Mouse (Mus musculus) heart, embryonic 12.5 days (tissue): ENCODE measurements around the gene Rrm2. TPM values are rescaled to one million over a fixed set of nuclear protein-coding genes. Genes with fewer than 3 reads are reported as not detected.
"Not testable (repeated sequence)": the region's sequence is repeated elsewhere in the genome, so short reads cannot be mapped to it uniquely, and the experiment has no call there.

ENCODE experiments used
- ATAC-seq: fragments of 200-750 bp; cut with Nextera tagmentation; 2 replicates; pipeline ENCODE4 v1.8.0; 2017; ENCODE audit warnings: moderate TSS enrichment, moderate library complexity; ENCODE audit not compliant: insufficient number of reproducible peaks, low FRiP score
- H3K27ac ChIP-seq: fragments of 300-500 bp; sonication (generic); 2 replicates; pipeline ENCODE4 v1.5.1; 2016; ENCODE audit warnings: mild to moderate bottlenecking, moderate library complexity; ENCODE audit not compliant: poor library complexity, severe bottlenecking
- H3K27me3 ChIP-seq: fragments of 300-500 bp; sonication (generic); replicated peaks from 2 replicates; pipeline ENCODE4 v1.6.1; 2016; ENCODE audit warnings: mild to moderate bottlenecking, moderate library complexity
- H3K36me3 ChIP-seq: fragments of 300-500 bp; sonication (generic); 2 replicates; pipeline ENCODE4 v1.6.1; 2016; ENCODE audit warnings: mild to moderate bottlenecking, moderate library complexity
- H3K4me1 ChIP-seq: fragments of 300-500 bp; sonication (generic); replicated peaks from 2 replicates; pipeline ENCODE4 v1.6.1; 2016; ENCODE audit warnings: mild to moderate bottlenecking
- H3K4me2 ChIP-seq: fragments of 300-500 bp; sonication (generic); 2 replicates; pipeline ENCODE4 v1.6.1; 2016; ENCODE audit warnings: mild to moderate bottlenecking, moderate library complexity
- H3K4me3 ChIP-seq: fragments of 300-500 bp; sonication (generic); 2 replicates; pipeline ENCODE4 v1.5.1; 2016; ENCODE audit warnings: mild to moderate bottlenecking
- H3K9ac ChIP-seq: fragments of 300-500 bp; sonication (generic); 2 replicates; pipeline ENCODE4 v1.6.1; 2016; ENCODE audit warnings: mild to moderate bottlenecking, moderate library complexity
- H3K9me3 ChIP-seq: fragments of 300-500 bp; sonication (generic); replicated peaks from 2 replicates; pipeline ENCODE4 v1.6.1; 2016; ENCODE audit warnings: mild to moderate bottlenecking, moderate library complexity
- WGBS: fragments of 180-500 bp; shearing (Covaris S2); methylation state at CpG from one replicate; pipeline ENCODE4 v1.1.7; 2016; 5-methylcytosine and 5-hydroxymethylcytosine counted together
- polyA plus RNA-seq: library from polyadenylated mRNA; unstranded; fragments of >200 nt; fragmentation: Nextera tagmentation; extraction: Ambion mirVana; gene quantifications from 2 replicates; pipeline ENCODE4 v1.2.1, GENCODE M21; 2016

The Rrm2 gene
- polyA plus RNA-seq, 1 experiment from 2014 or later, result 281 TPM

DNA sequence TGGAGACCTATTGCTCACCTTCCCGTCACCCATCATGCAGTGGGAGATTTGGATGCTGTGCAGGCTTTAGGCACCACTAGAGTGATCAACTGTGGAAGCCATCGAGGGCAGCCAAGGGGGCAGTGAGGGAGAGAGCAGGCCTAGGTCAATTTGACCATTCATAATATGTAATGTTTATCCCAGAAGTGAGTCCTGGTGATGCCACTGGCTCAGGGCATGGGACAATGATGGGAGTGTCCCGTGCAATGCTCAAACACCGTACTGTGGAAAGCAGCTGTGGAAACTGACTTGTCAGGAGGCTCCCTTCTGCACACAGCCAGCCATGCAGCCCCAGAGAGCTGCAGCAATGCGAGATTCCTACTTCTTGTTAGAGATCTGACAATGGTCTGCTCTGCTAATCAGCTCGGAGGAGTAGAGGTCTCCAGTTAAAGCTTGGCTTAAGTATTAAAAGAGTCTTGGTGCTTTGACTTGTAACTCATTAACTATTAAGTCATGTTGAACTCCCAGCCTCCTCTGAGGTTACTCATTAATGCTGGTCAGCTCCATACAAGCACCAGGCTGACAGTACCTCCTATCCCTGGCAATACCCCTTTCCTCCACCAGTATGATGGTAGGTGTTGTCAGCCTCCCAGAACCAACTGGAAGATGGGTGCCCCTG, 21.9 kb upstream of the Rrm2 start:
- Histone ChIP-seq H3K9me3 (no peaks in the 10 kb centered on the region), H3K36me3 (no peaks in the 10 kb centered on the region), H3K4me2 (no peak overlapping the region), H3K9ac (no peak overlapping the region), H3K4me1 (peaks cover 18% of the 10 kb centered on the region), H3K4me3 (no peak overlapping the region), H3K27me3 (peaks cover 41% of the 10 kb centered on the region), H3K27ac (no peak overlapping the region)
- 66% methylated on average over 6 of the region's 6 CpGs for WGBS
- ATAC-seq, result no peak

GRCm38 (mm10) chr12:24686696-24687346, 21.2 kb upstream of the Rrm2 start:
- Histone ChIP-seq H3K27ac (no peak overlapping the region), H3K4me2 (no peak overlapping the region), H3K4me1 (peaks cover 11% of the 10 kb centered on the region), H3K36me3 (no peaks in the 10 kb centered on the region), H3K9ac (no peak overlapping the region), H3K9me3 (no peaks in the 10 kb centered on the region), H3K27me3 (peaks cover 35% of the 10 kb centered on the region), H3K4me3 (no peak overlapping the region)
- ATAC-seq, result no peak
- WGBS, result 64% methylated on average over 11 of the region's 11 CpGs

GRCm38 (mm10) chr12:24690351-24690750, 17.7 kb upstream of the Rrm2 start:
- Histone ChIP-seq H3K9ac (no peak overlapping the region), H3K4me2 (no peak overlapping the region), H3K4me3 (no peak overlapping the region), H3K36me3 (no peaks in the 10 kb centered on the region), H3K4me1 (no peaks in the 10 kb centered on the region), H3K27me3 (peaks cover 15% of the 10 kb centered on the region; the same call in 1 of the 2 replicates), H3K27ac (no peak overlapping the region), H3K9me3 (no peaks in the 10 kb centered on the region)
- WGBS, result 78% methylated on average over 3 of the region's 3 CpGs
- no peak for ATAC-seq

DNA sequence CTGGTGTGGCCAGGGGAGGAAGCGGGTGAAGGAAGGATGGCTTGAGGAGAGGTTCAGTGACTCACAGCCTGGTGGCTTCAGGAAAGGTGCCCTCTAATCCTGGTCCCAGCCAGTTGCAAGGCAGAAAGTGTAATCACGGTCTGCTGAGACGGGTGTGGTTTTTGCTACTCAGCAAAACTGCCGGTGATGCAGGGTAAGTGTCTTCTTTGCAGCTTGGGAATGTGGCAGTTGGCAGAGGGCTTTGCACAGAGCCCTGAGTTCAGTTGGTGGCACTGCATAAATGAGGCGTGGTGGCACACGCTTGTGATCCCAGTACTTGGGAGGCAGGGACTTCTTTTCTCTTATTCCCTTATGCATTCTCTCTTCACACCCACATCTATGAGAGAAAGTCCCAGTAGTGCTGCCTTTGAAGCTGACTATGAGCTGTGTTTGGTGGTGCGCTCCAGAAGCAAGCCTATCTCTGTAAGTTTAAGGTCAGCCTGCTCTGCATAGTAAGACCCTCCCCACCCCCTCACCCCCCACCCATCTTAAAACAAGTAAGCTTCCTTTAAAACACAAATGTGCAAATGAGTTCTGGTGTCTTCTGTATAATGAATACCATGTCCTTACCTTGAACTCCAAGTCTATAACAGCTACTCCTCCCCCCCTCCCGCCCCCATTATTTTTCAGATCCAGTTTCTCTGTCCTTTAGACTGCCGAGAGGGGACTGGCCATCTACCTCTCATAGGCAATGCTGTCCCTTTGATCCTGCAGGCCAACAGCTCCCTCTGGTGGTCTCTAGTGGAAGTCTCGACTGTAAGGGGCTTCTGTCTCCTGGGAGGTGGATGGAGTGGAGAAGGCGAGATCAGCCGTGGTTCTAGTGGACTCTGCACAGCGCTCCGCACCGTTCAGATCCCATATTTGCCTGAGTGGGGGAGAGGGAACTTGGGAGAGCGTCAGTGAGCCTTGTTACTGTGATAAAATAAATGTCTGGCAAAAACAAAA, 11.2 kb upstream of the Rrm2 start:
- H3K4me1 ChIP-seq, result no peaks in the 10 kb centered on the region
- no peaks in the 10 kb centered on the region for H3K9me3 ChIP-seq
- 43% methylated on average over 16 of the region's 16 CpGs for WGBS
- no peak overlapping the region for H3K4me3 ChIP-seq
- no peak overlapping the region; the same call in 1 of the 2 replicates for H3K4me2 ChIP-seq
- H3K27ac ChIP-seq, result no peak overlapping the region
- no peaks in the 10 kb centered on the region for H3K36me3 ChIP-seq
- H3K27me3 ChIP-seq, result no peaks in the 10 kb centered on the region
- peak; percentile 73 for ATAC-seq
- no peak overlapping the region for H3K9ac ChIP-seq

DNA sequence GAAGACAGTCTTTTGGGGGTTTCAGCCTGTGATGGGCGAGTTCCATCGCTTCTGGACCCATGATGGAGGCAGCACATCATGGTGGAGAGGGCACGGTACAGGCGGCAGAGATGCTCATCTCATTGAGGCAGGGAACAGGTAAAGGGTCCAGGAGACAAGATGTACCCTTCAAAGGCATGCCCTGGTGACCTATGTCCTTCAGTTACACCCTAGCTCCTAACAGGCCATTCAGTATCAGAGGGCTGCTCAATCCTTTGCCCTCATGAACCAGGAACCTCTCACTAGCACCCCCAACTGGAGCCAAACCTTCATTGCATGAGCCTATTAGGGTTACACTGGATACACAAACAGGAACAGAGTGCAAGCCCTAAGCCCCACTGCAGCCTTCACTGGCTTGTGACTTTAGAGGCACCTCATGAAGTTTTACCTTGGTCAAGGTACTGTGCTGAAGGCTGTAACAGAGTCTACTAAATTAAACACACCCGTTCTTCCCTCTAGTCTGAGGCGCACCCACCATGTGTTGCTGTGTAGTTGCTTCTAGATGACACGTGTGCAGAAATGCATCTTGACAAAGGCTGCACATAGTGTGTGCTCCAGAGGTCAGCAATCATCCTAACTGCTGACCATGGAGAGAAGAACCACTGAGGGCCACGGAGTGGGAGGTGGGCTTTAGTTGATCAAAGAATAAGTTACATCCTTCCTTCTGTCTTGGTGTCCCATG, 10.4 kb upstream of the Rrm2 start:
- H3K4me3 ChIP-seq, result no peak overlapping the region
- no peaks in the 10 kb centered on the region for H3K9me3 ChIP-seq
- peaks cover 3% of the 10 kb centered on the region; the same call in 1 of the 2 replicates for H3K4me1 ChIP-seq
- no peak for ATAC-seq
- WGBS, result 59% methylated on average over 8 of the region's 8 CpGs
- no peaks in the 10 kb centered on the region for H3K27me3 ChIP-seq
- H3K27ac ChIP-seq, result no peak overlapping the region
- H3K9ac ChIP-seq, result no peak overlapping the region
- H3K4me2 ChIP-seq, result no peak overlapping the region; the same call in 1 of the 2 replicates
- no peaks in the 10 kb centered on the region for H3K36me3 ChIP-seq

- Histone ChIP-seq H3K4me3 (no peak overlapping the region), H3K4me2 (no peak overlapping the region), H3K9me3 (no peaks in the 10 kb centered on the region), H3K27me3 (no peaks in the 10 kb centered on the region), H3K9ac (no peak overlapping the region), H3K4me1 (peaks cover 12% of the 10 kb centered on the region), H3K36me3 (no peaks in the 10 kb centered on the region), H3K27ac (no peak overlapping the region)
- WGBS, result 59% methylated on average over 3 of the region's 3 CpGs
- ATAC-seq, result no peak
These were observed 9.5 kb upstream of the Rrm2 start for GRCm38 (mm10) chr12:24698514-24698913.

DNA sequence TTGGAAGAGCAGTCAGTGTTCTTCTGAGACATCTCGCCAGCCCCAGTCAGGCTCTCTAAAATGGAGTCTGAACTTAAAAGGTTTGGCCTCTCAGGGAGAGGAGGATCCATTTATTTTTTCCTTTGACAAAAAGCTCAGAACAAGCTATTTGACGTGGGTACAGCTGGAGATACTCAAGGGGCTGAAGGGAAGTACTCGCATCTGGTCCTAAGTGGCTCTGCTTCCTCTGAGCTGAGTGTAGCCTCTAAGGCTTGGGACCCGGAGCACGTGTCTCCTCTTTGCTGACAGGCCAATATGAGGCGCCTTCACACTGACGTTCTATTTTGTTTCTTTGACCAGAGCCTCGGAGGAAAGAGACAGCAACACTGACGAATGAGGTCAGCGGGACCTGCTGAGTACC, 8.5 kb upstream of the Rrm2 start:
- H3K4me2 ChIP-seq, result no peak overlapping the region
- peaks cover 13% of the 10 kb centered on the region for H3K4me1 ChIP-seq
- no peak overlapping the region for H3K4me3 ChIP-seq
- no peaks in the 10 kb centered on the region for H3K27me3 ChIP-seq
- no peak overlapping the region for H3K27ac ChIP-seq
- ATAC-seq, result no peak
- 54% methylated on average over 10 of the region's 10 CpGs for WGBS
- H3K36me3 ChIP-seq, result no peaks in the 10 kb centered on the region
- H3K9ac ChIP-seq, result no peak overlapping the region
- no peaks in the 10 kb centered on the region for H3K9me3 ChIP-seq

DNA sequence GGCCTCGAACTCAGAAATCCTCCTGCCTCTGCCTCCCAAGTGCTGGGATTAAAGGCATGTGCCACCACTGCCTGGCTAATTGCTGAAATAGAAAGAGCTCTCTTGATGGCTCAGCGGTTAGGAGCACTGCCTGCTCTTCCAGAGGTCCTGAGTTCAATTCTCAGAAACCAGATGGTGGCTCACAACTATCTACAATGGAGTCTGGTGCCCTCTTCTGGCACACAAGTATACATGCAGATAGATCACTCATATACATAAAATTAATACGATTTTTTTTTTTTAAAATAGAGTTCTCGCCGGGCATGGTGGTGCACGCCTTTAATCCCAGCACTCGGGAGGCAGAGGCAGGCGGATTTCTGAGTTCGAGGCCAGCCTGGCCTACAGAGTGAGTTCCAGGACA, 6.4 kb upstream of the Rrm2 start:
- H3K4me3 ChIP-seq, H3K9ac ChIP-seq, H3K36me3 ChIP-seq, H3K27ac ChIP-seq, H3K9me3 ChIP-seq, H3K4me2 ChIP-seq, ATAC-seq, H3K27me3 ChIP-seq: not testable (repeated sequence)
- WGBS, result 85% methylated on average over 9 of the region's 9 CpGs
- H3K4me1 ChIP-seq, result peaks cover 13% of the 10 kb centered on the region

DNA sequence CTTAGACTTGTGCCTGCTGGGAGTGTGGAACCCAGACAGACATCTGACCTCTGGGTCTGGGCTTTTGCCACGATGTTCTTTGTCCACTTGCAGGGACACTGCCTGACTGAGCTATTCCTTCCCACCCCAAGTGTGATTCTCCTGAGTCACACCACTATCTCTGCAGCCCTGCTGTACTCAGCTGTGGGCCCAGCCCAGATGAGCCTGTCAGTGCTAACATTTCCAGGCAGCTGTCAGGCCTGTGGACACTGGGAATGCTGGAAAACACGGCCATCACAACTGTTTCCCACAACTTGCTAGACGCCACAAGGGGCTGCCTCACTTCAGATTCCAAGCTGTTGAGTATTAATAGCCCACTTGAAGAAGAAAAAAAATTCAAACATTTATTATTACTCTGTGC, 5.0 kb upstream of the Rrm2 start:
- no peak overlapping the region for H3K4me3 ChIP-seq
- no peaks in the 10 kb centered on the region for H3K9me3 ChIP-seq
- H3K4me2 ChIP-seq, result no peak overlapping the region
- H3K36me3 ChIP-seq, result no peaks in the 10 kb centered on the region
- H3K4me1 ChIP-seq, result peaks cover 23% of the 10 kb centered on the region
- H3K27ac ChIP-seq, result peak overlapping the region; percentile 38
- WGBS, result 35% methylated on average over 3 of the region's 3 CpGs
- no peaks in the 10 kb centered on the region for H3K27me3 ChIP-seq
- ATAC-seq, result peak; percentile 77
- no peak overlapping the region for H3K9ac ChIP-seq

DNA sequence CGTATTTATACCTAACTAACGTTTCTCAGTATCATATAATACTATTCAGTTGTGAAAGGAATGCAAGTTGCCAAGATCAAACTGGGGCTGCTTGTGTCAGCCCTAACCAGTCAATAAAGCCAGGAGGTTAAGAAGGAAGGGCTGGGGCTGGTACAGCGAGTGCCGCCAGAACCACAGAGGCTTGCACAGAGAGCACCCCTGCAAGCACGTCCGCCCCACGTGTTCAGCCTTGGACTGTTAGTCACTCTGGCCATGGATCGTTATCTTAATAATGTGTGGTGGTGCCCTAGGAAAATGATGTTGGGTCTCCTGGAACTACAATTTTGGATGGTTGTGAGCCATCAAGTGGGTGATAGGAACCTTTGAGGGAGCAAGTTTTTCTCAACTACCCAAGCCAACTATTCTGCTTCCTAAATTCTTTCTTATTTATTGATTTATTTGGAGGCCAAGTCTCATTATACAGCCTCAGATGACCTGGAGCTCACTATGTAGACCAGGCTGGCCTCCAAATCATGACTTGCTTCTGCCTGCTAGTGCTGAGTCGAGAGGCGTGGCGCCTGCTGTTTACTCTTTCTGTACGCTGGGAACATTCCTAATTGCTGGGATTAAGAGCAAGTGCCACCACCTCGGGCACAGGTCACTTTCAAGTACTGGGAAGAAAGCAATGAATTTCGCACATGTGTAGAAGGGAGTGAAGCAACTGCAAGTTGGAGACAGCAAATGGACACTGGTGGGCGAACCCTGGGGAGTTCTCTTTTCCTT, 2.4 kb upstream of the Rrm2 start:
- no peak overlapping the region for H3K27ac ChIP-seq
- no peaks in the 10 kb centered on the region for H3K27me3 ChIP-seq
- ATAC-seq, result no peak
- WGBS, result 87% methylated on average over 15 of the region's 15 CpGs
- H3K36me3 ChIP-seq, result peaks cover 5% of the 10 kb centered on the region
- H3K4me2 ChIP-seq, result peak overlapping the region; percentile 84; the same call in 1 of the 2 replicates
- no peak overlapping the region for H3K4me3 ChIP-seq
- no peaks in the 10 kb centered on the region for H3K9me3 ChIP-seq
- no peak overlapping the region for H3K9ac ChIP-seq
- peaks cover 35% of the 10 kb centered on the region for H3K4me1 ChIP-seq
